Mouse (Mus musculus) left cerebral cortex, postnatal 25 days (tissue): ENCODE measurements at regions not wholly inside any gene's neighbourhood (a gene's known extent, or its start where the extent isn't known, plus 50 kb on each side); places are given as distances from the start of the nearest gene placed in this dataset.

Source experiments
- DNase-seq, 2 experiments: peaks; one replicate each; pipeline ENCODE4 v3.0.0; 2022; ENCODE audit warnings: low spot score in 2 of 2, mixed read lengths in 1 of 2
- intact Hi-C: fragments of 180-260 bp; cut with DNase I; formaldehyde crosslinking; loops from one replicate; pipeline ENCODE4 v1.15.1; 2025

DNA sequence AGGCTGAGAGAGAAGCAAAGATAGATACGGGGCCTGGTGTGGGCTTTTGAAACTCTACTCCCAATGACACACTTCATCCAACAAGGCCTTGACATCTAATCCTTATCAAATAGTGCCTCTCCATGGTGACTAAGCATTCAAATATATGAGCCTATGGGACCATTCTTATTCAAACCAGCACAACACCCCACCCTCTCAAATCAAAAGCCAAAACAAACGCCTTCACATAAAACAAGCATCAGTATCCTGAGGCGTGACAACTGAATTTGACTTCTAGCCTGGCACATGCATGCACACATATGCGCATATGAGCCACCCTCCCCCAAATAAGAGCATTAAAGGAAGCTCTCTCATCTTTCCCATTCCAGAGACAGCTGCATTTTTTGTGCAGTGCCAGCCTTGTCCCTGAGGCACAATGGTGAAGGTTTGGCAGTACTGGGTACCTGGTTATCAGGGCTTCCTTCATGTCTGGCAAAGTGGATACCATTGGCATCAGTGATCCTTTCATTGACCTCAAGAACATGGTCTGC is 103.8 kb upstream of the Gli2 start:
- DNase-seq = no peak
- intact Hi-C loops = no loop called here

DNA sequence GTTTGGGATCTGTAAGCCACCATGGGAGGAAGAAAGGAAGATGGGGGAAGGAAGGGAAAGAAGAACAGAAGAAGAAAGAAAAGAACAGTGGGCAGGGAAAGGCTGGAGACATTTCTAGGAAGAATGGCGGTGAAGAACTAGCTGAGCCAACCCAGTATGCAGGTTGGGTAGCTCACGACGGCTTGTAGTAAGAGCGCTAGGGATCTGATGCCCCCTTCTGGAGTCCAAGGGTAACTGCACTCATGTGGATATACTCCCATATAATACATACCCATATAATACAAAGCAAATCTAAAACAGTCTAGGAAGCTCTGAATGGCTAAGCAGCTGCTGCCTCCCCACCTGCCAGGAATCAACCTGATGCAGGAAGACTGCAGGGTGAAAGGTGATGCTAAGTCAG is 100.2 kb upstream of the Gli2 start:
- no peak for DNase-seq
- intact Hi-C loops = no loop called here

GRCm38 (mm10) chr1:119152776-119153175 is 99.4 kb upstream of the Gli2 start:
- intact Hi-C loops = no loop called here
- no peak for DNase-seq

- intact Hi-C loops = no loop called here
- no peak for DNase-seq
These were observed 94.1 kb upstream of the Gli2 start for GRCm38 (mm10) chr1:119147506-119147905.

DNA sequence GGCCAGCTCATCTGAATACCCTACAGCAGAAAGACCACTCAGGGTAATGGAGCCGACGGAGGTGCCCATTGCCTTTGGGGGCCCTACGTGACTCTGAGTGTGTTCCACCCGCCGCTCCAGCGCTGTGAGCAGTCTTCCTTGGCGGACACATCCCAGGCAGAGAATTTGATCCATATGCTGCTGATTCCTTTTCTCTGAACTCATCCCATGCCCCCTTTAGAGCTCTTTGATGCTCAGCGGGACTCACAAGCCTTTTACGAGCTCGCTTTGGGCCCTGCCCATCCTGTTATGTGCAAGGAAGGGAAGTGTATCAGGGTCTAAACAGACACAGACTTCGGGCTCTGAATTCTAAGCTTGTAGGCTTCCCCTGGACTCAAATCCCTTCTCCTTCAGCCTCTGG is 90.4 kb upstream of the Gli2 start:
- no peak for DNase-seq
- intact Hi-C loops = no loop called here

- DNase-seq = no peak
- intact Hi-C loops = no loop called here
These were observed 75.6 kb upstream of the Gli2 start for GRCm38 (mm10) chr1:119129039-119129438.

DNA sequence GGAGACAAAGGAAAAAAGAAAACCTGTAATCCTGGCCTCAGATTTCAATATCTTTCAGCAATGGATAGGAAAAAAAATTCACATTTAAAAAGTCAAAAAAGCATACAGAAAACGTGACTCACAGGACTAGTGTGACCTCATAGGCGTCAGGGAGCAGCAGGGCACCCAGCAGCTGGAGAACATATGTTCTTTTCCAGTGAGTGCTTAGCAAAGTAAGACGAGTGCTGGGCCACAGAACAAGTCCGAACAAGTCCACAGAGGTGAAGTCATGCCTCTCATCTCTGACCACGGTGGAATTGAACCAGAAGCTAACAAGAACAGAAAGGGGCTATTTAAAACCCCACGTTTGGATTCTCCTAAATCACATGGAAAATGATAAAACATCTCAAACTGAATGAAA is 72.1 kb upstream of the Gli2 start:
- intact Hi-C loops = no loop called here
- DNase-seq = no peak

GRCm38 (mm10) chr1:119124798-119125197 is 71.4 kb upstream of the Gli2 start:
- DNase-seq = no peak
- intact Hi-C loops = no loop called here

GRCm38 (mm10) chr1:119124063-119124462 is 70.6 kb upstream of the Gli2 start:
- intact Hi-C loops = no loop called here
- no peak for DNase-seq

DNA sequence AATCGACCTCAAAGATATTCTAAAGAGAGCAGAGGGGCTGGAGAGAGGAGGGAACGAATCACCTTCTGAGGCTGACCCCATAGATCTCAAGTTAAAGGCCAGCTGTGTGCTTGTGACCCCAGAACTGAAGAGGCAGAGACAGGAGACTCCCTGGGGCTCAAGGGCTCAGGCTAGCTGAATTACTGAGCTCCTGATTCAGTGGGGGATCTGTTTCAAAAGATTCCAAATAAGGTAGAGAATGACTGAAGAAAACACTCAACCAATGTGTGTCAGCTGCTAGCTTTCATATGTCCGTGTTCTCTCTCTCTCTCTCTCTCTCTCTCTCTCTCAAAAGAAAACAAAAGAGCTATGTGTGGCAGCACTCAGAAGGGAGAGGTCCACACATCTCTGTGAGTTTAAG is 70.0 kb upstream of the Gli2 start:
- DNase-seq = no peak
- intact Hi-C loops = no loop called here

- DNase-seq = no peak
- intact Hi-C loops = no loop called here
These were observed 69.6 kb upstream of the Gli2 start for GRCm38 (mm10) chr1:119122975-119123374.

DNA sequence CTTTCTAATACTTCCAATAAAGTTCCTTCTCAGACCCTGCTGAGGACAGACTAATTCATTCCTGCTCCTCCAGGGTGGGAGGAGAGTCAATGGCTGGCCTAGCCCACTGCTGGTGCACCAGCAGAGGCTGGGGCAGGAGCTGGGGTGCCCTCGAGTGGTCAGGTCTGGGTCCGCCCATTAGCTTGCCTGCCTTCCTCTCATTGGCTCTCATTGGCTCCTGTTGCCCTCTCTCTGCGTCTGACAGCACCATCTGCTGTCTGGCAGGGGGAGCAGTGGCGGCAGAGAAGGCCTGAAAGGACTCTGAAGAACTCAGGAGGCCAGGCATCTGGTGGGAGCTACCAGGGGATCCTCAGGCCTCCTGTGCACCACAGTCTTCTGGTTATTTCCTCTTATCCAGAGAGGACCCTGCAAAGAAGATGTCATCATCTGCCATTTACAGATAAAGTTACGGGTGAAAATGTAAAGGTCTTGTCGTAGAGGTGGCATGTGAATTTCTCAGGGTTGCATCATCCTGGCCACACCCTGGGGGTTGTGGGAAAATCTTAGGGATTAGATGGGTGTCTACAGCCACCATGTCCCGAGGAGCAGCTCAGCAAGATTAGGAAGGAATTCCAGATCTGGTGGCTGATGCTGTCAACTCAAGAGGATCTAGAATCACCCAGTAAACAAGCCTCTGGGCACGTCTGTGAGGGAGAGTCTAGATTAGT is 66.6 kb upstream of the Gli2 start:
- DNase-seq = peak in 1 of 2 experiments; percentile 4
- intact Hi-C loops = no loop called here

GRCm38 (mm10) chr1:119115106-119115674 is 61.8 kb upstream of the Gli2 start:
- intact Hi-C loops = no loop called here
- no peak for DNase-seq

DNA sequence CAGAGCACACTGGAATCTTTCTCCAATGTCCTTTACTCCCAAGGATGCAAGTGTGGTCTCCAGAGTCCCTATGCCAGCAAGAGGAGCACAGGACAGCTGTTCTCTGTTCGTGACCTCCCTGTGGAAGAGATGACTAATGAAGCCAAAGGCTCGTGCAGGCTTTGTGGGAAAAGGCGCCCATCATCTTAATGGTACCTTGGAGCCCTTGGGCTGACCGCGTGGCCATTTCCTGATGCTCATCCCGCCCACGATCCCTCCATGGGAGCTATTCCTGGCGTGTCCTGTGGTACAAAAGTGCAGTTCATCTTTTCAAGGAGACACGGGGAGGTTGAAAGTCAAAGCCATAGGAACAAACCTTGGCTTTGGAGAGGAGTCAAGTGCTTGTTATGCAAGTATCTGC is 55.2 kb upstream of the Gli2 start:
- DNase-seq = no peak
- intact Hi-C loops = no loop called here

GRCm38 (mm10) chr1:119106246-119106975 is 53.0 kb upstream of the Gli2 start:
- no peak for DNase-seq
- intact Hi-C loops = no loop called here
